Mouse (Mus musculus) CH12.LX (cell line): Measurements from ENCODE around the gene Marveld3. TPM values are rescaled to one million over a fixed set of nuclear protein-coding genes. Genes with fewer than 3 reads are reported as not detected.

ENCODE experiments used
- DNase-seq: peaks from one replicate; pipeline ENCODE4 v3.0.0-alpha.2; 2013; ENCODE audit errors: extremely low read depth
- H3K27ac ChIP-seq: 2 replicates; pipeline ENCODE4 v1.5.1; 2012; ENCODE audit warnings: low read depth, mild to moderate bottlenecking, control low read depth, moderate library complexity; ENCODE audit not compliant: insufficient read depth
- H3K27me3 ChIP-seq: replicated peaks from 2 replicates; pipeline ENCODE3; 2012; ENCODE audit warnings: inconsistent platforms
- H3K36me3 ChIP-seq, 2 experiments: replicated peaks in 1 of 2; 2 replicates each; pipeline versions ENCODE3 to v1.6.1; 2012; ENCODE audit warnings: inconsistent platforms in 1 of 2, low read length in 1 of 2, mild to moderate bottlenecking in 1 of 2, mixed read lengths in 1 of 2, moderate library complexity in 1 of 2; ENCODE audit not compliant: control insufficient read depth in 1 of 2, insufficient read depth in 1 of 2
- H3K4me1 ChIP-seq, 2 experiments: 2 replicates each; pipeline ENCODE4 v1.6.1; 2012; ENCODE audit warnings: inconsistent platforms in 1 of 2, moderate library complexity in 1 of 2; ENCODE audit not compliant: insufficient read depth in 2 of 2, control insufficient read depth in 1 of 2
- H3K4me2 ChIP-seq: 2 replicates; pipeline ENCODE4 v1.6.1; 2012; ENCODE audit warnings: low read depth, mild to moderate bottlenecking, control low read depth; ENCODE audit not compliant: poor library complexity, insufficient read depth, severe bottlenecking
- H3K4me3 ChIP-seq, 3 experiments: fragments of 150-350 bp in 1 of 3; sonication (generic) in 1 of 3; replicated peaks in 1 of 3; 2 replicates each; pipeline versions ENCODE3 to v1.5.1; 2011 to 2012; ENCODE audit warnings: low read depth in 2 of 3, low read length in 2 of 3, mild to moderate bottlenecking in 2 of 3, moderate library complexity in 2 of 3, control low read depth in 1 of 3, improper control_type of control experiment in 1 of 3, inconsistent platforms in 1 of 3, mixed read lengths in 1 of 3; ENCODE audit not compliant: poor library complexity in 1 of 3
- H3K79me2 ChIP-seq: replicated peaks from 2 replicates; pipeline ENCODE4 v1.6.1; 2012; ENCODE audit warnings: mild to moderate bottlenecking, moderate library complexity; ENCODE audit not compliant: control insufficient read depth, poor library complexity, insufficient read depth, severe bottlenecking; ENCODE audit errors: extremely low read depth
- H3K9ac ChIP-seq: 2 replicates; pipeline ENCODE4 v1.6.1; 2012; ENCODE audit warnings: low read depth, mild to moderate bottlenecking, control low read depth, moderate library complexity; ENCODE audit not compliant: insufficient read depth
- H3K9me3 ChIP-seq: replicated peaks from 2 replicates; pipeline ENCODE3; 2012; ENCODE audit warnings: low read length, inconsistent platforms, mixed read lengths
- CTCF ChIP-seq, 2 experiments: IDR thresholded peaks in 1 of 2; conservative IDR thresholded peaks in 1 of 2; 2 replicates each; pipeline ENCODE4 v1.5.1; 2011 to 2012; ENCODE audit warnings: low read depth in 2 of 2, low read length in 2 of 2, improper control_type of control experiment in 1 of 2, inconsistent platforms in 1 of 2, mild to moderate bottlenecking in 1 of 2, moderate library complexity in 1 of 2
- E2F4 ChIP-seq: IDR thresholded peaks from 2 replicates; pipeline ENCODE4 v1.6.1; 2011; ENCODE audit warnings: low read depth, low read length, improper control_type of control experiment; ENCODE audit not compliant: insufficient replicate concordance
- ELF1 ChIP-seq: IDR thresholded peaks from 2 replicates; pipeline ENCODE4 v1.6.1; 2014; ENCODE audit warnings: low read depth, mild to moderate bottlenecking, inconsistent platforms, low read length, improper control_type of control experiment
- GABPA ChIP-seq: IDR thresholded peaks from 2 replicates; pipeline ENCODE4 v1.6.1; 2012; ENCODE audit warnings: low read depth, low read length, improper control_type of control experiment, inconsistent platforms; ENCODE audit not compliant: insufficient replicate concordance
- HCFC1 ChIP-seq: IDR thresholded peaks from 2 replicates; pipeline ENCODE4 v1.6.1; 2012; ENCODE audit warnings: low read depth, mild to moderate bottlenecking, inconsistent platforms, low read length, improper control_type of control experiment
- IRF4 ChIP-seq: IDR thresholded peaks from 2 replicates; pipeline ENCODE4 v1.6.1; 2014; ENCODE audit warnings: low read depth, mild to moderate bottlenecking, inconsistent platforms, low read length, improper control_type of control experiment
- JUN ChIP-seq: IDR thresholded peaks from 2 replicates; pipeline ENCODE4 v1.6.1; 2011; ENCODE audit warnings: low read depth, mild to moderate bottlenecking, low read length, improper control_type of control experiment, moderate library complexity; ENCODE audit not compliant: insufficient read depth
- JUND ChIP-seq: conservative IDR thresholded peaks from 2 replicates; pipeline ENCODE4 v1.6.1; 2011; ENCODE audit warnings: low read depth, low read length, improper control_type of control experiment
- MAX ChIP-seq: IDR thresholded peaks from 2 replicates; pipeline ENCODE4 v1.6.1; 2011; ENCODE audit warnings: low read length, improper control_type of control experiment
- MYC ChIP-seq: IDR thresholded peaks from 2 replicates; pipeline ENCODE4 v1.6.1; 2011; ENCODE audit warnings: low read depth, mild to moderate bottlenecking, improper control_type of control experiment, low read length
- PAX5 ChIP-seq: IDR thresholded peaks from 2 replicates; pipeline ENCODE4 v1.6.1; 2012; ENCODE audit warnings: low read length, inconsistent platforms, mixed read lengths
- POLR2A ChIP-seq: IDR thresholded peaks from 2 replicates; pipeline ENCODE4 v1.6.1; 2011; ENCODE audit warnings: low read depth, mild to moderate bottlenecking, improper control_type of control experiment, low read length
- RAD21 ChIP-seq: IDR thresholded peaks from 2 replicates; pipeline ENCODE4 v1.6.1; 2011; ENCODE audit warnings: low read depth, mild to moderate bottlenecking, low read length, improper control_type of control experiment, moderate library complexity
- SMC3 ChIP-seq: IDR thresholded peaks from 2 replicates; pipeline ENCODE4 v1.6.1; 2011; ENCODE audit warnings: low read depth, low read length, improper control_type of control experiment
- ZC3H11A ChIP-seq: IDR thresholded peaks from 2 replicates; pipeline ENCODE4 v1.6.1; 2012; ENCODE audit warnings: low read depth, mild to moderate bottlenecking, inconsistent platforms, low read length, improper control_type of control experiment
- ZMIZ1 ChIP-seq: IDR thresholded peaks from 2 replicates; pipeline ENCODE4 v1.6.1; 2012; ENCODE audit warnings: low read depth, mild to moderate bottlenecking, inconsistent platforms, low read length, improper control_type of control experiment
- ZNF384 ChIP-seq: IDR thresholded peaks from 2 replicates; pipeline ENCODE4 v1.6.1; 2012; ENCODE audit warnings: low read depth, low read length, improper control_type of control experiment, inconsistent platforms
- dilution Hi-C: fragments of 300-500 bp; cut with MboI; formaldehyde crosslinking; loops from 2 replicates; pipeline ENCODE4 v1.14.3; 2020; ENCODE audit warnings: low sequenced_read_pairs; ENCODE audit not compliant: extremely low pct_unique_long_range_greater_than_20kb, extremely low pct_ligation_motif_present
- in situ Hi-C: fragments of 300-500 bp; cut with MboI; formaldehyde crosslinking; loops from 3 replicates; pipeline ENCODE4 v1.14.3; 2019; ENCODE audit warnings: low sequenced_read_pairs, low pct_ligation_motif_present, low pct_unique_long_range_greater_than_20kb, mixed read lengths
- polyA plus RNA-seq: library from polyadenylated mRNA; unstranded; fragments of >175 nt; gene quantifications from 2 replicates; pipeline ENCODE4 v1.2.1, GENCODE M21; 2012; ENCODE audit warnings: low read depth; ENCODE audit not compliant: insufficient read length
- total RNA-seq, 2 experiments: library from RNA; depleted of rRNA; stranded (reverse); fragments of 300-350 nt in 1 of 2; fragments of >200 nt in 1 of 2; gene quantifications; 2 replicates each; pipeline ENCODE4 v1.2.3; 2012 to 2014

The Marveld3 gene
- total and polyA plus RNA-seq, 3 experiments, result not detected

DNA sequence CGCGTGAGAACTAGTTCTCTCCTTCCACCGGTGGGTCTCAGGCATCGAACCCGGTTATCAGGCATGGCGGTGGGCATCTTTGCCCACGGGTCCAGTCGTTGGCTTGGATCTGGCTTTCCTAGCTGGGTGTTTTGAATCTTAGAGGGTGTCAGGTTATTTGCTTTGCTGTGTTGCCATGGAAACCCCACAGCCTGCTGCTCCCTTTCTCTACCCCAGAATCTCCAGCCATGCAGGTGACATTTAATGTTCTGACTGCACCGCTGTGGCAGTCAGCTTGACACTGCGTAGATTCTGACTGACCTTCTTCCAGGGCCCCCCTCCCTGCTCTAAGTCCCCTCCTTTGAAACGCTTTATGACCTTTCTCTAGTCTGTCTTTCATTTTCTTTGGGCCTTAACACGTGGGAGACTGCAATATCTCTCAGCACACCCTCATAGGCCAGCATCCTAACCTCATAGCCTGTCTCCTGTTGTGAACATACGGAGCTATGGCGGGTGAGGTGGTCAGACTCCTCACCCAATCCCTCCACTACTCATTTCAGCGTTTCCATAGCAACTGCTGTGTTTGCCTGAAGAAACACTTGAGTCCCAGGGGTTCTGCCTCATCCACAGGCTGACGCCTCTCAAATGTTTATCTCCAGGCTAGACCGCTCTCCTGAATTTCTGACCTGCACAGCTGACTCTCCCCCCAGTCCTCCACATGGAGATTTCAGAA lies 44.5 kb upstream of the Marveld3 start:
- dilution Hi-C loops, result no loop called here
- no peaks in the 10 kb centered on the region for H3K79me2 ChIP-seq
- TF ChIP-seq E2F4 (no peak), IRF4 (no peak), JUND (no peak), ZC3H11A (no peak), MYC (no peak), JUN (no peak), MAX (no peak), ZMIZ1 (no peak)

GRCm38 (mm10) chr8:110004300-110004699 lies 42.3 kb upstream of the Marveld3 start:
- in situ Hi-C loops (loop anchor here (10.0 kb wide), 1 partner anchor 149 kb away; no protein-coding TSS in a partner anchor), dilution Hi-C loops (no loop called here)
- peaks cover 2% of the 10 kb centered on the region for H3K27me3 ChIP-seq
- H3K27ac ChIP-seq, result no peak overlapping the region
- DNase-seq, result no peak
- no peaks in the 10 kb centered on the region for H3K36me3 ChIP-seq
- peaks cover 0 to 3% of the 10 kb centered on the region in 2 experiments; a peak in 2 of 4 replicates for H3K4me1 ChIP-seq
- H3K9ac ChIP-seq, result no peak overlapping the region
- H3K79me2 ChIP-seq, result no peaks in the 10 kb centered on the region
- H3K9me3 ChIP-seq, result no peaks in the 10 kb centered on the region
- H3K4me3 ChIP-seq, result no peak overlapping the region
- TF ChIP-seq ZMIZ1 (no peak), HCFC1 (no peak), ELF1 (no peak), POLR2A (no peak), CTCF (conservative IDR thresholded peaks at IDR 0.05 in 1 of 2, IDR thresholded peaks at IDR 0.05 in 1 of 2; ENCODE audit: low read depth in 2 of 2, low read length in 2 of 2) (no peak), IRF4 (no peak), GABPA (no peak)
- no peak overlapping the region for H3K4me2 ChIP-seq

More for the DNA sequence above, 44.5 kb upstream of the Marveld3 start:
- Histone ChIP-seq H3K4me1 (peaks cover 3% of the 10 kb centered on the region in 2 experiments; a peak in 3 of 4 replicates), H3K27me3 (peaks cover 2% of the 10 kb centered on the region), H3K27ac (no peak overlapping the region), H3K9me3 (no peaks in the 10 kb centered on the region), H3K4me3 (no peak overlapping the region), H3K9ac (no peak overlapping the region), H3K4me2 (no peak overlapping the region), H3K36me3 (no peaks in the 10 kb centered on the region)
- no peak for DNase-seq
- in situ Hi-C loops, result loop anchor here (10.0 kb wide), 1 partner anchor 152 kb away; no protein-coding TSS in a partner anchor

- no peak overlapping the region for H3K9ac ChIP-seq
- no peak overlapping the region for H3K27ac ChIP-seq
- peak; percentile 37 for DNase-seq
- peaks cover 4% of the 10 kb centered on the region for H3K27me3 ChIP-seq
- H3K4me3 ChIP-seq, result no peak overlapping the region
- TF ChIP-seq SMC3 (peak; percentile 77), CTCF (conservative IDR thresholded peaks at IDR 0.05 in 1 of 2, IDR thresholded peaks at IDR 0.05 in 1 of 2; ENCODE audit: low read depth in 2 of 2, low read length in 2 of 2) (peak; percentile 41 to 83; a peak in 3 of 4 replicates), ZNF384 (no peak), JUND (no peak), ZC3H11A (peak; percentile 8; the same call in 1 of the 2 replicates), RAD21 (peak; percentile 80), PAX5 (no peak)
- TF ChIP-seq, all 38 proteins: peak for 4
- Histone ChIP-seq H3K4me2 (no peak overlapping the region; the same call in 1 of the 2 replicates), H3K36me3 (no peaks in the 10 kb centered on the region), H3K79me2 (no peaks in the 10 kb centered on the region), H3K4me1 (no peaks in the 10 kb centered on the region), H3K9me3 (no peaks in the 10 kb centered on the region)
- dilution Hi-C loops (no loop called here), in situ Hi-C loops (loop anchor here (10.0 kb wide), 1 partner anchor 148 kb away; no protein-coding TSS in a partner anchor)
These were observed 41.0 kb upstream of the Marveld3 start for GRCm38 (mm10) chr8:110002953-110003352.
